Mouse (Mus musculus) liver, embryonic 14.5 days (tissue): ENCODE data around the gene Gpat2.

Source experiments
- CTCF ChIP-seq: IDR thresholded peaks from 2 replicates; pipeline ENCODE4 v1.5.1; 2016; ENCODE audit warnings: antibody characterized with exemption, low read depth, control low read depth
- EP300 ChIP-seq: IDR thresholded peaks from 2 replicates; pipeline ENCODE4 v1.6.1; 2016; ENCODE audit warnings: antibody characterized with exemption, low read depth

- TF ChIP-seq CTCF (peak; percentile 94), EP300 (no peak)
Observed at GRCm38 (mm10) chr2:127462314-127462713, 37.3 kb downstream of the Gpat2 start.
